Mouse (Mus musculus) layer of hippocampus, adult 2 months (tissue): ENCODE results near the gene Xrcc2. TPM values are rescaled to one million over a fixed set of nuclear protein-coding genes. Genes with fewer than 3 reads are reported as not detected.

ENCODE experiments used
- DNase-seq, 2 experiments: peaks; one replicate each; pipeline ENCODE4 v3.0.0; 2022; ENCODE audit warnings: low spot score in 2 of 2
- H3K27ac ChIP-seq: fragments of 200-600 bp; 2 replicates; pipeline ENCODE4 v1.8.1; 2022
- H3K4me3 ChIP-seq: fragments of 200-600 bp; 2 replicates; pipeline ENCODE4 v1.8.1; 2022; ENCODE audit warnings: mild to moderate bottlenecking
- CTCF ChIP-seq: fragments of 200-600 bp; conservative IDR thresholded peaks from 2 replicates; pipeline ENCODE4 v1.8.1; 2022; ENCODE audit warnings: antibody characterized with exemption, mild to moderate bottlenecking, moderate library complexity
- total RNA-seq, 2 experiments: library from RNA; stranded (reverse); gene quantifications; 2 replicates each; pipeline ENCODE4 v1.2.3; 2021

Xrcc2 gene
- total RNA-seq, 2 experiments from 2014 or later, result 6.4 to 6.9 TPM

GRCm38 (mm10) chr5:25654578-25654987, 51.0 kb downstream of the Xrcc2 start:
- no peak for DNase-seq
- TF ChIP-seq CTCF, result no peak
- Histone ChIP-seq H3K4me3 (no peak overlapping the region), H3K27ac (no peak overlapping the region)

- Histone ChIP-seq H3K27ac (no peak overlapping the region), H3K4me3 (no peak overlapping the region)
- no peak for TF ChIP-seq CTCF
- no peak for DNase-seq
Measured at GRCm38 (mm10) chr5:25653377-25653776, 52.2 kb downstream of the Xrcc2 start.

GRCm38 (mm10) chr5:25652435-25652834, 53.2 kb downstream of the Xrcc2 start:
- DNase-seq, result peak; percentile 60 to 75
- peak; percentile 56 for TF ChIP-seq CTCF
- Histone ChIP-seq H3K27ac (0 out of 2 replicates have a peak overlapping the region, but pooled peaks have one; percentile 36), H3K4me3 (no peak overlapping the region)

- DNase-seq, result peak in 1 of 2 experiments; percentile 7
- Histone ChIP-seq H3K4me3 (no peak overlapping the region), H3K27ac (no peak overlapping the region)
- TF ChIP-seq CTCF, result no peak
Measured at GRCm38 (mm10) chr5:25645661-25646364, 59.8 kb downstream of the Xrcc2 start.

- no peak overlapping the region for H3K4me3 ChIP-seq
- TF ChIP-seq CTCF, result no peak
- H3K27ac ChIP-seq, result no peak overlapping the region
- no peak for DNase-seq
Measured at GRCm38 (mm10) chr5:25644509-25644908, 61.1 kb downstream of the Xrcc2 start.

GRCm38 (mm10) chr5:25642741-25643140, 62.9 kb downstream of the Xrcc2 start:
- no peak for DNase-seq
- H3K4me3 ChIP-seq, result no peak overlapping the region
- TF ChIP-seq CTCF, result no peak
- H3K27ac ChIP-seq, result no peak overlapping the region

Other genes starting within 250 kb of the Xrcc2 start
- gene Kmt2c, start 207.0 kb downstream of the Xrcc2 start, total RNA-seq, result 10 to 100 TPM; 79.3 to 89.9 TPM
- under 1 TPM; 0.25 to 0.49 TPM for gene Cct8l1, start 189.8 kb downstream of the Xrcc2 start, total RNA-seq
- gene Actr3b, start 54.2 kb upstream of the Xrcc2 start, total RNA-seq, result 100 to 1,000 TPM; 136 to 139 TPM
- not detected for gene Gm21663, start 236.6 kb upstream of the Xrcc2 start, total RNA-seq
- gene Gm21671, start 248.6 kb upstream of the Xrcc2 start, total RNA-seq, result not detected